Mouse (Mus musculus): ENCODE measurements around the gene Fuom.

Fuom gene

DNA sequence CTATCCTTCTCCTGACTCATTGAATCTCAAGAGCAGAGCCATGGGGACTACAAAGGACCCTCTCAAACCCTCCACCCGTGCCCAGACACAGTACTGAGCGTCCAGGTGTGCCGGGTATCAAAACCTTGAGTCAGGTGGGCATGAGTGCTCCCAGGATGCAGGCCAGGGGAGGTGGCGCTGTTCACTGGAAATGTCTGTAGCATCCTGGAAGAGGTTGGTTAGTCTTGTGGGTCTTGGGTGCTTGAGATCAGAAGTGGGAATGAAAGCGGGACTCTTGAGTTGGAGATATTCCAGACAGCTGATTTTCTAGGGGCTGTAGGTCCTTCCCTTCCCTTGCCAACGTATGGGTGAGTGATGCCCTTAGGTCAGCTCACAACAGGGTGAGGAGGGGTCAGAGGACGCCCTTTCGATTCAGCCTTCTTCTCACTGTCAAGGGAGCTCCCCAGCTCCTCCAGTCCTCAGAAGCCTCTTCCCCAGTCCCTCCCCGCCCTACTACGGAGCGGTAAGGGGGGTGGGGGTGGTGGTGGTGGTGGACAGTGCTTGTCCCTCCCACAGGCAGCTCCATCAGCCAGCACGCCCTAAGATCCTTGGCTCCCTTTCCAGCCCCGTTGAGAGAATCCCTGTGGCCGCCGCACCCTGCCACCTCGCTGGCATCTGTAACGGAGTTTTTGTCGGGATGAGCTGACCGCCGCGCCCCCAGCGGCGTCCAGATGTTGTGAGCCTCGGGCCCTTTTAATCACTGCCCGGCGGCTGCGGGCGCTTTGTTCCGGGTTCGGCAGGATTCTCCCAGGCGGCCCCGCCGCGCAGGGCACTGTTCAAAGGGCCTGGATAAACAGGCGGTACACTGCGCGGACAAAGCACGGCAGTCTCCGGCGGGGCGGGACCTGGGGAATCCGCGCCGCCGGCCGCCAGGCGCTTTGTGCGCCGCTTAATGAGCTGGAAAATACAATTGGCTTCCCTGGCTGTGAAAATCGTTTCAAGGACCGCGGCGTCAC lies 44.5 kb downstream of the Fuom start:
- DNase-seq (ENCODE audit: low read depth, low spot score), result peak; percentile 66

DNA sequence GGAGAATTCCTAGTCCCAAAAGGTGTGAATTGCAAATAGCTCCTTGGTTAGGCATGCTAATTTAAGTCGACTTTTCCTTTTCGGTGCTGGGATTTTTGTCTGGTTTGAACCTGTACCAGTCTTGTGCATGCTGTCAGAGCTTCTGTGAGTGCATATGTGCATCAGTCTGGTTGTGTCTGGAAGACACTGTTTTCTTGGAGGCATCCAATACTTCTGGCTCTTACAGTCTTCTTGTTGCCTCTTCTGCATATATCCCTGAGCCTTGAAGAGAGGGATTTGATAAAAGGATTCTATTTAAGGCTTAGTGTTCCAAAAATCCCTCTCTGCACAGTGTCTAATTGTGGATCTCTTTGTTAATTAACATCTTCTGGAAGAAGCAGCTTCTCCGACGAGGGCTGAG lies 48.1 kb downstream of the Fuom start:
- no peak for DNase-seq (ENCODE audit: low read depth, low spot score)

DNA sequence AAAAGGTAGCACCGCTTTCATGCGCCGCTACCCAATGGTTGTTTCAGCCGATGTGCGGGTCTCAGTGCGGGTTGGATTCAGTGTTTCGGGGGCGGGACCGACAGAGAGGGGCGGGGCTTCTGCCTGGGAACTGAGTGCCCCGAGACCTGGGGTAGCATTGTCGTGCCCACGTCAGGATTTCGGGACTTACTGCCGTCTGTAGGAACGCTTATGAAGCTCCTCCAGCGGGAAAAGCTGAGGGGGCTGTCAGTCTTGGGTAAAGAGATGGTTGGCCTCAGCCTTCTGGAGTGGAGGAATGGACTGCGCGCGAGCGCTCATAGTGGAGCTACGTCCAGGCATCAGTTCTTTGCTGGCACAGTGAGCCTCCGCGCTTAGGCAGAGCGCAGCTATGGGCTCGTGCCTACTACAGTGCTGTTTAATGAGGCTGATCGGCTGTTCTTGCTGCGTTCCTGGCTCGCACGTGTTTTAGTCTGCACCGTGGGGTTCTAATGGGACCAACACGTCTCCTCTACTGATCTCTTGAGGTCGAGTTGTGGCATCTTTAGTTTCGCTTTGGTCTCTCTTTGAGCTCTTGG lies 53.0 kb downstream of the Fuom start:
- peak; percentile 35 for DNase-seq (ENCODE audit: low read depth, low spot score)

DNA sequence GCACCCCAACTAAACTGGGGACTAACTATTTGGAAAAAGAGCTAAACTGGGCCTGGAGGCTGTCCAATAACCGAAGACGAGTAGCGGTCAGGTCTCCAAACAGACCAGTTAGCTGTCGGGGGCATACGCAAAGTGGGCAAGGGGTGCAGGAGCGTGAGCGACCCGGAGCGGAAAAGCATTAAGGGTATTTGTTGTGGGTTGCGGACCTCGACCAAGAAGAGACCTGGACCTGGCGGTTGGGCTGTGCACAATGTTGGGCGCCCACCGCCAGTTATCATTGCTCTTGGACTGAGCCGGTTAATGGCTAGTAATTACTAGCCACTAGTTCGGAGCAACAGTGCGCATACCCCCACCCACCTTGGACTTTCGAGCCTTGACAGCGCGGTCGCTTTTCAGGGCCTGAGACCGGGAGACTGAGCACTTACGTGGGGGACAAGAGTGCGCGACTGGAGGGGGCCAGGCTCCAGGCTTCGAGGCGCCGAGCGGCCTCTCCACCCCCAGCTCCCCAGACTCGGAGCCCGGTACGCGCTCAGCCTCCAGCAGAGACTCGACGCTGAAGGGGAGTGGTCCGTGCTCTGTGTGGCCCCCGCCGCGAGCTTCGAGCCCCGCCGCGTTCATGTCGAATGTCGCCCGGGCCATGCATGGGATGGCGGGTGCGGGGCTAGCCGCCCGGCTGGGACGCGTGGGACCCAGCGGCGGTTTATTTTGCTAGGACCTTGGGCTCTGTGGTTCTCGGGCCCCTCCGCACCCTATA lies 53.7 kb downstream of the Fuom start, which contains the start of gene Msx3:
Gene Msx3, minus strand, starts transcription at position 729 of the 754 bp plus-strand sequence.
- no peak for DNase-seq (ENCODE audit: low read depth, low spot score)

DNA sequence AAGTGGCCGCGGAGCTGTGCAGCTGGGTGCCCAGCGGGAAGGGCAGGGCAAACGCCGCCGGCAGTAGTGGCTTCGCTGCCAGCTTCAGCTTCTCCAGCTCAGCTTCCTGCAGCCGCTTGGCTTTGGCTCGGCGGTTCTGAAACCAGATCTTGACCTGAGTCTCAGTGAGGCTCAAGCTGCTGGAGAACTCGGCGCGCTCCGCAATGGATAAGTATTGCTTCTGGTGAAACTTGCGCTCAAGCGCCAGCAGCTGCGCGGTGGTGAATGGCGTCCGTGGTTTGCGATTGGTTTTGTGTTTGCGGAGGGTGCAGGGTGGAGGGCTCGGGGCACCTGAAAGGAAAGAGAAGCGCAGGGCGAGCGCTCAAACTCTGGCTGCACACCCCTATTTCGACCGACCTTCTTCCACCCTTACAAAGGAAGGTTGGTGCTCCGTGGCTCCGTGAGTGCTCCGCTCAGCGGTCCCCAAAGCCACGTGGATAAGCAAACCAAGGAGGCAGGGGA lies 54.4 kb downstream of the Fuom start:
- peak; percentile 34 for DNase-seq (ENCODE audit: low read depth, low spot score)

Measured in forelimb bud, embryonic 11.5 days (tissue).